Mouse (Mus musculus): Measurements from ENCODE around the gene Mab21l3.

DNA sequence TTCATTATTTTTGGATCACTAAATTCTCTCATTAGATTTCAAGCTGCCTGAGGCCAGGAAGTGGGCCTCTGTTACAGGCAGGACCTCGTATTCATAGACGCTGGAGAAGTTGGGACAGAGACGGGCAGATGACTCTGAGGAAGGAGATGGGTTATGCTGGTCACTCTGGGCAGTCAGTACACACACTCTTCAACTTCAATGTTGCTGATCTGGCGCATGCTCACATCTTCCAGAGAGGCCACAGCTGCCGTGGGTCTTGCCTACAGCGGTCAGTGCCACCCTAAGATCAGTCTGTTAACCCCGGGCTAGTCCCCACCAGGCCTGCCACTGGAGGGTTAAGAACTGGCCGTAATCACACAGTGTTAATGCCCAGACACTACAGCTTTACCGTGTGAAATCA is 23.2 kb upstream of the Mab21l3 start:
- TF ChIP-seq CHD2 (IDR thresholded peaks at IDR 0.05; ENCODE audit: low read depth, low read length) = no peak
- TF ChIP-seq MAFK (IDR thresholded peaks at IDR 0.05; ENCODE audit: insufficient read depth, low read depth, low read length) = no peak
- TF ChIP-seq HCFC1 (IDR thresholded peaks at IDR 0.05; ENCODE audit: borderline replicate concordance, insufficient read depth, low read length) = no peak

Measured in ES-E14 (cell line).